Mouse (Mus musculus) erythroblast, embryonic 14.5 days (primary cell): ENCODE measurements around the gene Gm49392.
"Not testable (repeated sequence)": the region's sequence is repeated elsewhere in the genome, so short reads cannot be mapped to it uniquely, and the experiment has no call there.

ENCODE experiments used
- GATA1 ChIP-seq: IDR thresholded peaks from 2 replicates; pipeline ENCODE4 v1.6.1; 2012; ENCODE audit warnings: low read length, inconsistent platforms, mixed read lengths
- TAL1 ChIP-seq: IDR thresholded peaks from 3 replicates; pipeline ENCODE4 v1.6.1; 2012; ENCODE audit warnings: low read length, inconsistent platforms, mixed read lengths

DNA sequence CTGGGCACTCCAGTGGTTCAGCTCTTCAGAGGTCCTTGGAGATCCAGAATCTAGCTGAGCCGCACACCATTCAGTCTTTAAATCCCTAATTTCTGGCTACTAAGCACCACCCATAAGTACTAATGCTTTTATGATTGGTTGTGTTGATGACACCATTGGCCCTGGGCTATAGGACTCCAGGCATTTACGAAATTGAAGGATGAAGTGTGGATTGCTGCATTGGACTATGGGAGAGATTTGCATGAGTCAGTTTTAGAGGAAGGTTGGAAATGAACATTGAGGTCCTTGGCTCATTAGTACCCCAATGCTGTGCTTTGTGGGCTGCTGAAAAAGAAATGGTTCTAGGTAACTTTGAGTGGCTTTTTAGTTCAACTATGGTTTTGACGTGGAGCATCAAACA is 45.2 kb upstream of the Gm49392 start, which contains the start of gene Tpbpa:
- TF ChIP-seq TAL1, GATA1: not testable (repeated sequence)
